Mouse (Mus musculus): ENCODE measurements around the gene Parp1. TPM values are rescaled to one million over a fixed set of nuclear protein-coding genes. Genes with fewer than 3 reads are reported as not detected.

Gene Parp1
- polyA plus RNA-seq, 1 experiment, result 39.9 TPM

DNA sequence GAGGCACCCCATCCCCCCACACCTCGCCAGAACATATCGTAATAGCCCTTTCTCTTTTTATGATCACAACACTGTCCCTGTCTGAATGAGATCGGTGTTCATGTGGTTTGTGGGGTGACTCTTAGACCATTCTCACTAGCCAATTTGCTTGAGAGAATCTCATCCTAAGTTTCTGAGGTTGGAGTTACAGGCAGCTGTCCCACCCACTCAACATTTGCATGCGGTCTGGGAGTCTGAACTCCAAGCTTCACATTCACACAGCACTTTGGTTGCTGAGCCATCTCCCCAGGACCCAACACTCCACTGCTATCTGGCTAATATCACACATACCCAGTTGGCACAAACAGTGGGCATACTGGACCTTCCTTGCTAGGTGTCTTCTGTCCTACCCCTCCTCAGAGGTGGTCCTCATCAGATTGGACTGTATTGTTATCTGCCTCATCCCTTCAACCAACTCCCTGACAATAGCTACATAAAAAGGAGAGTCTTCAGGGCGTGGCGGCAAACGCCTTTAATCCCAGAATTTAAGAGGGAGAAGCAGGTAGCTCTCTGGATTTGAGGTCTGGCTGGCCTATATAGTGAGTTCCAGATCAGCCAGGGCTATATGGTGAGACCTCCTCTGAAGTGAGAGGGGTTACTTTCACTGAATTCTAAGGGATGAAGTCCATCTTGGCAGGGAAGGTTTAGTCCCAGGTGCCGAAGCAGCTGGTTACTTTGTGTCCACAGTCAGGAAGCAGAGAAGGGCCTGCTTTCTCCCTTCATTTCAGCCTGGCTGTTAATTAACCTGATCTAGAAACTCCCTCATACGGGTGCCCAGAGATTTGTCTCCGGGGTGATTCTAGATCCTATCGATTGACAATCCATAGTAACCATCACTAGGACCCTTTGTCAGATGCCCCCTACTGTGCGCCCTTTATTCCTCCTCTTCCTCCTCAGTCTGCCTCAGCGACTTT is 21.6 kb upstream of the Parp1 start:
- TF ChIP-seq POLR2A (IDR thresholded peaks at IDR 0.05; ENCODE audit: control insufficient read depth, low read depth, low read length) (no peak), CTCF (IDR thresholded peaks at IDR 0.05; ENCODE audit: control insufficient read depth, insufficient read depth, insufficient replicate concordance, low read depth, low read length) (no peak)
- peaks cover 10% of the 10 kb centered on the region for H3K4me1 ChIP-seq (ENCODE audit: control insufficient read depth, insufficient read depth, low read length)
- H3K27ac ChIP-seq (ENCODE audit: control insufficient read depth, insufficient read depth, low read depth, low read length), result no peak overlapping the region
- no peaks in the 10 kb centered on the region for H3K27me3 ChIP-seq (ENCODE audit: control insufficient read depth, insufficient read depth, low read length)
- H3K4me3 ChIP-seq (ENCODE audit: control insufficient read depth, low read depth, low read length), result peak overlapping the region; percentile 60
- H3K36me3 ChIP-seq (ENCODE audit: control insufficient read depth, insufficient read depth, low read length), result no peaks in the 10 kb centered on the region

DNA sequence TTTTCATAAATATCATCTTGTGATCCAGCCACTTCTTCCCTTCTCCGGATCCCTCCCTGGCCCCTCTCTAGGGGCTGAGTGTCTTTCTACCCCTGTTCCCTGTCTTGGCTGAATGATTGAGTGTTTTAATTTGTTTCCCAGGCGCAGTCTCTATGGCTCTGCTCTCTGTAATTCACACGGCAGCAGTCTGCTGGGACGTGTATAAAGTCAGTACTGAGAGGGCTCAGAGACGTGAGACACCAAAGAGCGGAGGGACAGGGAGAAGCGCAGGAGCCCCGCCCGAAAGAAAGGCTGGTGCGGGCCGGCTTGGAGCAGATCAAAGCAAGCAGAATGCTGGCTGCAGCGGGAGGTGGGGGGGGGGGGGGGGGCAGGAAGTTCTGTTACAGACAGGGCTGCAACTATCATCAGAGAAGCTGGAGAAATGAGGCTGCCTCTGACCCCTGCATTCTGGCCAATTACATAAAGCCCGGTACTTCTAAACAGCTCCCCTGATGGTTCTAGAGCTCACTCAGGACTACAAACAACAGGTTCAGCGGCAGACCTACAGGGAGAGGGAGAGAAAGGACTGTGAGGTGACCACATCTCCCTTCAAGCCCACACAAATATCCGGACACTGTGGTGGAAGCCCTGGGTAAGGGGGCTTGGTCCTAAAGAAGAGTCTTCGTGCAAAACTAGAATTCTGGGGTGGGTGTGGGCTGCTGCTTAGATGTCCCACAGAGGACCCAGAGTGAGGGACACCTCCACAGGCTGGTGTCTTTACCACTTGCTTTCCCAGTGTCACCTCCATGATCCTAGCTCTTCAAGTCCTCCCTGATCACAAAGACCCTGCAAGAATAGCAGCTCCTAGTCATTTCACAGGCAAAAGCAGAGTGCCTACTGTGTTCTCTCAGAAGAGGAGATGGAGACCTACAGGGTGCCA is 20.7 kb upstream of the Parp1 start:
- no peak overlapping the region for H3K27ac ChIP-seq (ENCODE audit: control insufficient read depth, insufficient read depth, low read depth, low read length)
- H3K4me3 ChIP-seq (ENCODE audit: control insufficient read depth, low read depth, low read length), result peak overlapping the region; percentile 60
- TF ChIP-seq POLR2A (IDR thresholded peaks at IDR 0.05; ENCODE audit: control insufficient read depth, low read depth, low read length) (no peak), CTCF (IDR thresholded peaks at IDR 0.05; ENCODE audit: control insufficient read depth, insufficient read depth, insufficient replicate concordance, low read depth, low read length) (no peak)
- no peaks in the 10 kb centered on the region for H3K36me3 ChIP-seq (ENCODE audit: control insufficient read depth, insufficient read depth, low read length)
- H3K27me3 ChIP-seq (ENCODE audit: control insufficient read depth, insufficient read depth, low read length), result no peaks in the 10 kb centered on the region
- peaks cover 10% of the 10 kb centered on the region for H3K4me1 ChIP-seq (ENCODE audit: control insufficient read depth, insufficient read depth, low read length)

DNA sequence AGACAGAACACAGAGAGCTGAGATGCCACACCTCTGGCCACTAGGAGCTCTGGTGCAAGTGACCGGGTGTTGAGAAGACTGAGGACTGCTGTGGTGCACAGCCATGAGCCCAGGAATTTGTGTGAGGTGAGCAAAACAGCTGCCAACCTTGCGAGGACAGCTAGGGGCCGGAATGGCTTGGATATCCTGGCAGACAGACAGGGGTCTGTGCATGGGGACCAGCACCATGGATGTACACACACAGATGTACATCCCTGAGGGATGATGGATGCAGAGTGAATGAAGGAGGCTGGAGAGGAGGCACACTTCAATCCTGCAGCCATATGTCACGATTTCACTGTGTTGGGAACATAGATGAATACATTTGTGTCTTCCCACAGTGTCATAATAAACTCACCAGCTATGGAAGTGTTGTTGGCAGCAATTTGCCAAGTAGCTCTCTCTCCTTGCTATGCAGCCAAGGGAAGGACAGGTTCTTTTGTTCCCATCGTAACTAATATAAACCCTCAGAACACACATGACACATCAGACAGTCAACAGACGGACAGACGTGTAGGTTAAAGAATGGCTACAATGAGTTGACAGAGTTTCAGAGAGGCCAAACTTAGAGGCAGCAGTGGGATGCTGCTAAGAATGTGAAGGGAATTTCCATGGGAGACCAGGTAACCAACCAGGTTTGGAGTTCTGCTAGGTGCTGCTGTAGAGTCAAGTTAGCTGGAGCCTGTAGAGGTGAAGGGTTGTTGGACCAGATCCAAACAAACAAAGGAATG is 19.0 kb upstream of the Parp1 start:
- Histone ChIP-seq H3K27me3 (ENCODE audit: control insufficient read depth, insufficient read depth, low read length) (no peaks in the 10 kb centered on the region), H3K4me1 (ENCODE audit: control insufficient read depth, insufficient read depth, low read length) (peaks cover 13% of the 10 kb centered on the region), H3K27ac (ENCODE audit: control insufficient read depth, insufficient read depth, low read depth, low read length) (no peak overlapping the region), H3K36me3 (ENCODE audit: control insufficient read depth, insufficient read depth, low read length) (no peaks in the 10 kb centered on the region), H3K4me3 (ENCODE audit: control insufficient read depth, low read depth, low read length) (no peak overlapping the region)
- TF ChIP-seq CTCF (IDR thresholded peaks at IDR 0.05; ENCODE audit: control insufficient read depth, insufficient read depth, insufficient replicate concordance, low read depth, low read length) (no peak), POLR2A (IDR thresholded peaks at IDR 0.05; ENCODE audit: control insufficient read depth, low read depth, low read length) (no peak)

DNA sequence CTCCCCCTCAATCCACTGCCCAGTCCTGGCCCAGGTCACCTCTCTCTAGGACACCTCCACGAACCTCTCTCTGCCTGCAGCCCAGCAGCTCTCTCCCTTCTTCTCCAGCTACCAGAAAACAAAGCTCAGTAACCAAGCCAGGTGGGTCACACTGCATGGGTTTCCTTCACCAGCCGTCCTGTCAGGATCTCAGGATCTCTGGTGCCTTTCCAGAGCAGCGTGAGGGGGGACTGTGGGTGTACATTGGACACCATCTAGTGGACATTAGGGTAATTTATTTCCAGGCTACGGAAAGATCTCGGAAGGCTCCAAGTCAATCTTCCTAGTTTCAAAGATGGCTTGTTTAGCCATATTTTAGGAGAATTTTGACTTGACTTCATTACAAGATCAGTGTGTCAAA is 18.0 kb upstream of the Parp1 start:
- H3K36me3 ChIP-seq (ENCODE audit: control insufficient read depth, insufficient read depth, low read length), result no peaks in the 10 kb centered on the region
- no peaks in the 10 kb centered on the region for H3K27me3 ChIP-seq (ENCODE audit: control insufficient read depth, insufficient read depth, low read length)
- TF ChIP-seq CTCF (IDR thresholded peaks at IDR 0.05; ENCODE audit: control insufficient read depth, insufficient read depth, insufficient replicate concordance, low read depth, low read length), result peak; percentile 24; the same call in 1 of the 2 replicates
- TF ChIP-seq POLR2A (IDR thresholded peaks at IDR 0.05; ENCODE audit: control insufficient read depth, low read depth, low read length), result no peak
- H3K4me3 ChIP-seq (ENCODE audit: control insufficient read depth, low read depth, low read length), result no peak overlapping the region
- peaks cover 13% of the 10 kb centered on the region for H3K4me1 ChIP-seq (ENCODE audit: control insufficient read depth, insufficient read depth, low read length)
- no peak overlapping the region for H3K27ac ChIP-seq (ENCODE audit: control insufficient read depth, insufficient read depth, low read depth, low read length)

DNA sequence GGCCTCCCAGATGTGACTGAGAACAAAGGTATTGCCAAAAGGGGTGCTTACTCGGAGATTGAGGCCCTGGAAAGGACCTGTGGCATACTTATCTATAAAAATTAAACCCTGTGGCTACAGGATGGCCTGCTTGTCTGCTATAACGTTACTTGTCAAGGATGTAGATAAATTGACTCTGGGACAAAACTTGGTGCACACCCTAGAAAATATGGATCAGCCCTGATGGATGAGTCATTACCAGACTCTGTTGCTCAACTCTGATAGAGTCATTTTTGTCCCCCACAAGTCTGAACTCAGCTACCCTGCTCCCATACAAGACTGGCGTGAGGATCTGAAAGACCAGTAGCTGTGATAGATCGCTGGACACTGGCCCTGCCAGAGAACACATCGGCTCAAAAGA is 11.8 kb upstream of the Parp1 start:
- Histone ChIP-seq H3K4me1 (ENCODE audit: control insufficient read depth, insufficient read depth, low read length) (peaks cover 2% of the 10 kb centered on the region), H3K27me3 (ENCODE audit: control insufficient read depth, insufficient read depth, low read length) (no peaks in the 10 kb centered on the region), H3K27ac (ENCODE audit: control insufficient read depth, insufficient read depth, low read depth, low read length) (no peak overlapping the region), H3K36me3 (ENCODE audit: control insufficient read depth, insufficient read depth, low read length) (no peaks in the 10 kb centered on the region), H3K4me3 (ENCODE audit: control insufficient read depth, low read depth, low read length) (no peak overlapping the region)
- TF ChIP-seq CTCF (IDR thresholded peaks at IDR 0.05; ENCODE audit: control insufficient read depth, insufficient read depth, insufficient replicate concordance, low read depth, low read length) (no peak), POLR2A (IDR thresholded peaks at IDR 0.05; ENCODE audit: control insufficient read depth, low read depth, low read length) (no peak)

DNA sequence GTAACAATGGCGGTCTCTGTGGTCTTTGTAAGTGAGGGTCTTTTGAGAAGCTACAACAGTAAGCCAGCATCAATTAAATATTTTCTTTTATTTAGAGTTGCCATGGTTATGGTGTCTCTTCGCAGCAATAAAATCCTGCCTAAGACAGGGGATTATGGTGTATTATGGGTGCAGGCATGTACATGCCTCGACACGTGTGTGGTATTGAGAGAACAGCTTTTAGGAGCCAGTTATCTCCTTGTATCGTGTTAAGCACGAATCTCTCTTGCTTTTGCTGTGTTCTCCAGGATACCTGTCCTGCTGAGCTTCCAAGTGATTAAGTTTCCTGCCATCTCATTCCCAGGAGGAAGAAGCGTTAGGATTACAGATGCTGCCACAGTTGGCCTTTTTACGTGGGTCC is 9.3 kb upstream of the Parp1 start:
- H3K27ac ChIP-seq (ENCODE audit: control insufficient read depth, insufficient read depth, low read depth, low read length), result no peak overlapping the region
- no peak overlapping the region for H3K4me3 ChIP-seq (ENCODE audit: control insufficient read depth, low read depth, low read length)
- no peaks in the 10 kb centered on the region; the same call in 1 of the 2 replicates for H3K4me1 ChIP-seq (ENCODE audit: control insufficient read depth, insufficient read depth, low read length)
- TF ChIP-seq POLR2A (IDR thresholded peaks at IDR 0.05; ENCODE audit: control insufficient read depth, low read depth, low read length), result no peak
- TF ChIP-seq CTCF (IDR thresholded peaks at IDR 0.05; ENCODE audit: control insufficient read depth, insufficient read depth, insufficient replicate concordance, low read depth, low read length), result no peak
- H3K36me3 ChIP-seq (ENCODE audit: control insufficient read depth, insufficient read depth, low read length), result no peaks in the 10 kb centered on the region
- no peaks in the 10 kb centered on the region for H3K27me3 ChIP-seq (ENCODE audit: control insufficient read depth, insufficient read depth, low read length)
